Mouse (Mus musculus): ENCODE measurements around the gene Ap2b1. TPM values are rescaled to one million over a fixed set of nuclear protein-coding genes. Genes with fewer than 3 reads are reported as not detected.
A peak's percentile ranks its signal among the peaks of the same experiment; 100 is the strongest.

Ap2b1 gene
- polyA plus RNA-seq, 2 experiments = 11.7 to 20.9 TPM

- H3K4me2 ChIP-seq (ENCODE audit: low read depth) = no peak overlapping the region
- H3K4me3 ChIP-seq (ENCODE audit: insufficient read depth in 1 of 2, low read depth in 2 of 2, low read length in 2 of 2) = no peak overlapping the region
- DNase-seq (ENCODE audit: low read depth in 3 of 3, low spot score in 3 of 3) (no peak), ATAC-seq (ENCODE audit: insufficient read depth) (no peak)
- H3K27me3 ChIP-seq (ENCODE audit: control insufficient read depth, insufficient read depth, low read length) = peaks cover 11% of the 10 kb centered on the region
- TF ChIP-seq CTCF (IDR thresholded peaks at IDR 0.05; ENCODE audit: low read depth) (no peak), EP300 (IDR thresholded peaks at IDR 0.05; ENCODE audit: low read depth) (no peak)
- H3K36me3 ChIP-seq (replicated peaks; ENCODE audit: control insufficient read depth, insufficient read depth, low read depth) = peaks cover 65% of the 10 kb centered on the region
- H3K9ac ChIP-seq (replicated peaks) = no peak overlapping the region
- no peak overlapping the region for H3K27ac ChIP-seq
- peaks cover 4 to 6% of the 10 kb centered on the region in 2 experiments; a peak in 2 of 4 replicates for H3K4me1 ChIP-seq (replicated peaks; ENCODE audit: control insufficient read depth in 2 of 2, insufficient read depth in 2 of 2, low read length in 1 of 2)
- no peaks in the 10 kb centered on the region for H3K9me3 ChIP-seq (ENCODE audit: control insufficient read depth, low read length)
- 64% methylated on average over 6 of the region's 6 CpGs for WGBS (ENCODE audit: insufficient replicate concordance)
These were observed 19.1 kb upstream of the Ap2b1 start for GRCm38 (mm10) chr11:83279691-83280090.

GRCm38 (mm10) chr11:83282084-83282483 lies 16.7 kb upstream of the Ap2b1 start:
- Histone ChIP-seq H3K9me3 (ENCODE audit: control insufficient read depth, low read length) (no peaks in the 10 kb centered on the region), H3K36me3 (replicated peaks; ENCODE audit: control insufficient read depth, insufficient read depth, low read depth) (peaks cover 49% of the 10 kb centered on the region), H3K27me3 (ENCODE audit: control insufficient read depth, insufficient read depth, low read length) (peaks cover 4% of the 10 kb centered on the region), H3K4me1 (replicated peaks; ENCODE audit: control insufficient read depth in 2 of 2, insufficient read depth in 2 of 2, low read length in 1 of 2) (peaks cover 22% of the 10 kb centered on the region in 2 experiments), H3K9ac (replicated peaks) (no peak overlapping the region), H3K4me2 (ENCODE audit: low read depth) (peak overlapping the region; percentile 69), H3K4me3 (ENCODE audit: insufficient read depth in 1 of 2, low read depth in 2 of 2, low read length in 2 of 2) (peak overlapping the region; percentile 2 to 15; a peak in 2 of 4 replicates), H3K27ac (no peak overlapping the region)
- WGBS (ENCODE audit: insufficient replicate concordance) = 39% methylated on average over 2 of the region's 2 CpGs
- DNase-seq (ENCODE audit: low read depth in 3 of 3, low spot score in 3 of 3) (no peak), ATAC-seq (ENCODE audit: insufficient read depth) (no peak)
- no peak for TF ChIP-seq CTCF (IDR thresholded peaks at IDR 0.05; ENCODE audit: low read depth)
- TF ChIP-seq EP300 (IDR thresholded peaks at IDR 0.05; ENCODE audit: low read depth) = no peak

- H3K27me3 ChIP-seq (ENCODE audit: control insufficient read depth, insufficient read depth, low read length) = peaks cover 4% of the 10 kb centered on the region; the same call in 1 of the 2 replicates
- ATAC-seq (ENCODE audit: insufficient read depth) (no peak), DNase-seq (ENCODE audit: low read depth in 3 of 3, low spot score in 3 of 3) (no peak)
- peak overlapping the region; percentile 66 to 89 for H3K4me3 ChIP-seq (ENCODE audit: insufficient read depth in 1 of 2, low read depth in 2 of 2, low read length in 2 of 2)
- WGBS (ENCODE audit: insufficient replicate concordance) = 64% methylated on average over 4 of the region's 4 CpGs
- H3K9me3 ChIP-seq (ENCODE audit: control insufficient read depth, low read length) = no peaks in the 10 kb centered on the region
- H3K4me2 ChIP-seq (ENCODE audit: low read depth) = peak overlapping the region; percentile 69
- peak overlapping the region; percentile 95 for H3K27ac ChIP-seq
- TF ChIP-seq EP300 (IDR thresholded peaks at IDR 0.05; ENCODE audit: low read depth) = no peak
- TF ChIP-seq CTCF (IDR thresholded peaks at IDR 0.05; ENCODE audit: low read depth) = no peak
- peak overlapping the region; percentile 83 for H3K9ac ChIP-seq (replicated peaks)
- H3K4me1 ChIP-seq (replicated peaks; ENCODE audit: control insufficient read depth in 2 of 2, insufficient read depth in 2 of 2, low read length in 1 of 2) = peaks cover 32 to 42% of the 10 kb centered on the region in 2 experiments
- peaks cover 34% of the 10 kb centered on the region for H3K36me3 ChIP-seq (replicated peaks; ENCODE audit: control insufficient read depth, insufficient read depth, low read depth)
These were observed 13.2 kb upstream of the Ap2b1 start for GRCm38 (mm10) chr11:83285627-83286026.

GRCm38 (mm10) chr11:83286566-83286965 lies 12.3 kb upstream of the Ap2b1 start, which contains the start of gene Slfn14:
Gene Slfn14 (minus strand): TSS chr11:83286726.
- ATAC-seq (ENCODE audit: insufficient read depth) = peak; percentile 87
- DNase-seq (ENCODE audit: low read depth in 3 of 3, low spot score in 3 of 3) = peak; percentile 91 to 94 (median 91)
- H3K36me3 ChIP-seq (replicated peaks; ENCODE audit: control insufficient read depth, insufficient read depth, low read depth) = peaks cover 30% of the 10 kb centered on the region
- H3K4me3 ChIP-seq (ENCODE audit: insufficient read depth in 1 of 2, low read depth in 2 of 2, low read length in 2 of 2) = peak within 1 kb of the TSS; percentile 66 to 89
- H3K9ac ChIP-seq (replicated peaks) = peak within 1 kb of the TSS; percentile 83
- H3K27ac ChIP-seq = peak within 1 kb of the TSS; percentile 95
- H3K9me3 ChIP-seq (ENCODE audit: control insufficient read depth, low read length) = no peaks in the 10 kb centered on the region
- peaks cover 4% of the 10 kb centered on the region; the same call in 1 of the 2 replicates for H3K27me3 ChIP-seq (ENCODE audit: control insufficient read depth, insufficient read depth, low read length)
- H3K4me2 ChIP-seq (ENCODE audit: low read depth) = peak within 1 kb of the TSS; percentile 69
- peaks cover 36 to 47% of the 10 kb centered on the region in 2 experiments for H3K4me1 ChIP-seq (replicated peaks; ENCODE audit: control insufficient read depth in 2 of 2, insufficient read depth in 2 of 2, low read length in 1 of 2)
- 17% methylated on average over 1 of the region's 1 CpGs for WGBS (ENCODE audit: insufficient replicate concordance)
- TF ChIP-seq EP300 (IDR thresholded peaks at IDR 0.05; ENCODE audit: low read depth) (peak; percentile 99), CTCF (IDR thresholded peaks at IDR 0.05; ENCODE audit: low read depth) (no peak)

- H3K4me1 ChIP-seq (replicated peaks; ENCODE audit: control insufficient read depth in 2 of 2, insufficient read depth in 2 of 2, low read length in 1 of 2) = peaks cover 43 to 47% of the 10 kb centered on the region in 2 experiments
- DNase-seq (ENCODE audit: low read depth in 3 of 3, low spot score in 3 of 3) = no peak
These were observed 9.8 kb upstream of the Ap2b1 start for GRCm38 (mm10) chr11:83289036-83289435.

More at GRCm38 (mm10) chr11:83289036-83289435, 9.8 kb upstream of the Ap2b1 start:
- 0 out of 2 replicates have a peak, but pooled peaks have one; percentile 10 for TF ChIP-seq CTCF (IDR thresholded peaks at IDR 0.05; ENCODE audit: low read depth)
- TF ChIP-seq EP300 (IDR thresholded peaks at IDR 0.05; ENCODE audit: low read depth) = no peak
- Histone ChIP-seq H3K9me3 (ENCODE audit: control insufficient read depth, low read length) (no peaks in the 10 kb centered on the region), H3K4me3 (ENCODE audit: insufficient read depth in 1 of 2, low read depth in 2 of 2, low read length in 2 of 2) (no peak overlapping the region), H3K9ac (replicated peaks) (no peak overlapping the region), H3K27me3 (ENCODE audit: control insufficient read depth, insufficient read depth, low read length) (no peaks in the 10 kb centered on the region), H3K4me2 (ENCODE audit: low read depth) (no peak overlapping the region), H3K36me3 (replicated peaks; ENCODE audit: control insufficient read depth, insufficient read depth, low read depth) (peaks cover 7% of the 10 kb centered on the region), H3K27ac (no peak overlapping the region)
- no peak for ATAC-seq (ENCODE audit: insufficient read depth)
- WGBS (ENCODE audit: insufficient replicate concordance) = 86% methylated on average over 5 of the region's 5 CpGs

Measured in liver, embryonic 14.5 days (tissue).